Mouse (Mus musculus) monocyte, adult 59 days (primary cell): ENCODE results near the gene Muc3. TPM values are rescaled to one million over a fixed set of nuclear protein-coding genes. Genes with fewer than 3 reads are reported as not detected.

Source experiments
- total RNA-seq, 2 experiments: library from RNA; stranded (reverse); gene quantifications; one replicate each; pipeline ENCODE4 v1.2.4; 2023

Gene Muc3
- total RNA-seq = not detected

DNA sequence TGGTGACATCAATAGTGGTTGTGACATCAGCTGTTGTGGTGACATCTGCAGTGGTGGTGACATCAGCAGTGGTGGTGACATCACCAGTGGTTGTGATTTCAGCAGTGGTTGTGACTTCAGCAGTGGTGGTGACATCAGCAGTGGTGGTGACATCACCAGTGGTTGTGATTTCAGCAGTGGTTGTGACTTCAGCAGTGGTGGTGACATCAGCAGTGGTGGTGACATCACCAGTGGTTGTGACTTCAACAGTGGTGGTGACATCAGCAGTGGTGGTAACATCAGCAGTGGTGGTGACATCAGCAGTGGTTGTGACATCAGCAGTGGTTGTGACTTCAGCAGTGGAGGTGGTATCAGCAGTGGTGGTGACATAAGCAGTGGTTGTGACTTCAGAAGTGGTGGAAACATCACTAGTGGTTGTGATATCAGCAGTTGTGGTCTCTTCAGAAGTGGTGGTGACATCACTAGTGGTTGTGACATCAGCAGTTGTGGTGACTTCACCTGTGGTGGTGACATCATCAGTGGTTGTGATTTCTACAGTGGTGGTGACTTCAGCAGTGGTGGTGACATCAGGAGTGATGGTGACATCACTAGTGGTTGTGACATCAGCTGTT is at the start of gene Muc3:
Muc3 (minus strand) TSS at position 51 of the 611 bp plus-strand sequence.

DNA sequence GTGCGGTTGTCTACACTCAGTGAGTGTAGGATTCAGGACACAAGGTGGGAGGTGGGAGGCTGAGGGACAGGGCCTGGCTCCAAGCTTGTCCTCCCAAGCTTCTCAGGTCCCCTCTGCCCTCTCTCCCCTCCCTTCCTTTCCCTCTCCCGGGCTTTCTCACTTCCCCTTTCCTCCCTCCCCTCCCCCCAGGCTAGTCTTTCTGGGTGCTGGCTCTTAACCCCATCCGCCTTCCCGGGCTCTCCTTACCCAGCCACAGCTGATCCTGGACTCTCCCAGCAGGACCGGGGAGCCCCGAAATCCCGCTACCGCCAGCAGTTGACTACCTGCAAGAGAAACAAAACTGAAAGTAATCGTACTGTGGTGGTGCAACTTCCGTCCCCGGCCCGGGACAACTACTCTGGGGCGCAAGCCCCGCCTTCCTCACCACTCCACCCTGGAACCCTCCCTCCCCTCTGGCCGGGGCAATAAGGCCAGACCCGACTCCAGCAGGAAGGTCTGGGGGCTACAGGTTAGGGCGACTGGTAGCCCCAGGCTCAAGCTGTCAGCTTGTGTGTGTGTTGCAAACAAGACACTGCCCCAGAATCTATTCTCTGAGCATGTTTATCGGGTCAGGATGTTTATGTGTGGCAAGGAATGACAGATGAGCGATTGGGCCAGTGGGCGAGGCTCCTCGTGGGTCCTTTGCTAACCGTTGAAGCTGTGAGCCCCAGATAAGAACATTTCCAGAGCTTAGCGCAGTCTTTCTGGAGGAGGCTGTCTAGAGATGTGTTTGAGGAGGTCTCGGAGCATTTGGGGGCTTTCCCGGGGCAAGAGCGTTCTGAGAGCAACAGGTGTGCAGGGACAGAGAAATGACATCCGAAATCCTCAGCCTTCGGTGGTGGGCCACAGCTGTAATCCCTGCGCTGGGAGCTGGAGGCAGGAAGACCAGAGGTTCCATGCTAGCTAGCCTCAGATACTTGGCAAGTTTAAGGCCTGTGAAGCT is 33.0 kb downstream of the Muc3 start, which contains the start of gene Trim56:
Trim56 (minus strand) TSS at position 344 of the 982 bp plus-strand sequence.

Other genes with a start within 250 kb of the Muc3 start
- 1 to 10 TPM; 6.0 to 6.5 TPM for gene Ift22, start 241.2 kb downstream of the Muc3 start, total RNA-seq
- gene Fis1, start 196.0 kb downstream of the Muc3 start, total RNA-seq = 100 to 1,000 TPM; 189 to 192 TPM
- 1 to 10 TPM; 1.1 to 2.3 TPM for gene Cldn15, start 182.7 kb downstream of the Muc3 start, total RNA-seq
- gene Plod3, start 162.3 kb downstream of the Muc3 start, total RNA-seq = 100 to 1,000 TPM; 238 to 266 TPM
- gene Znhit1, start 161.3 kb downstream of the Muc3 start, total RNA-seq = 10 to 100 TPM; 88.6 to 93.8 TPM
- under 1 TPM in 1 of 2 experiments, not detected in 1; 0.33 TPM for gene Vgf, start 122.9 kb downstream of the Muc3 start, total RNA-seq
- 10 to 100 TPM; 27.4 to 28.5 TPM for gene Ap1s1, start 103.2 kb downstream of the Muc3 start, total RNA-seq
- gene Serpine1, start 77.1 kb downstream of the Muc3 start, total RNA-seq = 1 to 10 TPM; 7.6 to 7.9 TPM
- 10 to 100 TPM; 33.3 to 34.2 TPM for gene Trim56, start 33.1 kb downstream of the Muc3 start, total RNA-seq
- gene Muc3a, start 63.1 kb upstream of the Muc3 start, total RNA-seq = not detected
- gene Ache, start 138.2 kb upstream of the Muc3 start, total RNA-seq = 1 to 10 TPM in 1 of 2 experiments, under 1 TPM in 1; 0.16 to 1.7 TPM
- gene Ufsp1, start 145.3 kb upstream of the Muc3 start, total RNA-seq = under 1 TPM in 1 of 2 experiments, not detected in 1; 0.70 TPM
- 100 to 1,000 TPM; 177 to 211 TPM for gene Srrt, start 158.4 kb upstream of the Muc3 start, total RNA-seq
- gene Trip6, start 165.1 kb upstream of the Muc3 start, total RNA-seq = 10 to 100 TPM; 16.0 to 19.2 TPM
- 10 to 100 TPM; 74.1 to 74.2 TPM for gene Slc12a9, start 184.3 kb upstream of the Muc3 start, total RNA-seq
- under 1 TPM in 1 of 2 experiments, not detected in 1; 0.30 TPM for gene Ephb4, start 200.8 kb upstream of the Muc3 start, total RNA-seq